Mouse (Mus musculus): ENCODE data around the gene Xxylt1. TPM values are rescaled to one million over a fixed set of nuclear protein-coding genes. Genes with fewer than 3 reads are reported as not detected.

The Xxylt1 gene
- polyA plus RNA-seq, 1 experiment, result 22.4 TPM

GRCm38 (mm10) chr16:30923899-30924298, 157.3 kb downstream of the Xxylt1 start:
- H3K4me3 ChIP-seq (replicated peaks; ENCODE audit: insufficient read depth, low read depth, low read length), result no peak overlapping the region

GRCm38 (mm10) chr16:30922548-30922947, 158.7 kb downstream of the Xxylt1 start:
- Histone ChIP-seq H3K27ac (ENCODE audit: insufficient read depth, low read length) (no peak overlapping the region), H3K4me1 (ENCODE audit: control insufficient read depth, insufficient read depth, low read length) (no peaks in the 10 kb centered on the region), H3K27me3 (ENCODE audit: control insufficient read depth, insufficient read depth, low read length) (no peaks in the 10 kb centered on the region), H3K4me3 (replicated peaks; ENCODE audit: insufficient read depth, low read depth, low read length) (no peak overlapping the region)
- no peak for DNase-seq
- TF ChIP-seq POLR2A (IDR thresholded peaks at IDR 0.05; ENCODE audit: borderline replicate concordance, insufficient read depth, low read length) (no peak), CTCF (IDR thresholded peaks at IDR 0.05; ENCODE audit: borderline replicate concordance, insufficient read depth, low read depth, low read length) (no peak)
- 56% methylated on average over 1 of the region's 1 CpGs for WGBS

More at GRCm38 (mm10) chr16:30923899-30924298, 157.3 kb downstream of the Xxylt1 start:
- no peaks in the 10 kb centered on the region for H3K27me3 ChIP-seq (ENCODE audit: control insufficient read depth, insufficient read depth, low read length)
- DNase-seq, result no peak
- no peak overlapping the region for H3K27ac ChIP-seq (ENCODE audit: insufficient read depth, low read length)
- 72% methylated on average over 7 of the region's 7 CpGs for WGBS
- TF ChIP-seq CTCF (IDR thresholded peaks at IDR 0.05; ENCODE audit: borderline replicate concordance, insufficient read depth, low read depth, low read length) (no peak), POLR2A (IDR thresholded peaks at IDR 0.05; ENCODE audit: borderline replicate concordance, insufficient read depth, low read length) (no peak)
- no peaks in the 10 kb centered on the region for H3K4me1 ChIP-seq (ENCODE audit: control insufficient read depth, insufficient read depth, low read length)

GRCm38 (mm10) chr16:30918866-30919265, 162.4 kb downstream of the Xxylt1 start:
- no peaks in the 10 kb centered on the region for H3K27me3 ChIP-seq (ENCODE audit: control insufficient read depth, insufficient read depth, low read length)
- no peak for DNase-seq
- no peaks in the 10 kb centered on the region for H3K4me1 ChIP-seq (ENCODE audit: control insufficient read depth, insufficient read depth, low read length)
- 70% methylated on average over 7 of the region's 7 CpGs for WGBS
- H3K27ac ChIP-seq (ENCODE audit: insufficient read depth, low read length), result no peak overlapping the region
- TF ChIP-seq CTCF (IDR thresholded peaks at IDR 0.05; ENCODE audit: borderline replicate concordance, insufficient read depth, low read depth, low read length) (no peak), POLR2A (IDR thresholded peaks at IDR 0.05; ENCODE audit: borderline replicate concordance, insufficient read depth, low read length) (no peak)
- no peak overlapping the region for H3K4me3 ChIP-seq (replicated peaks; ENCODE audit: insufficient read depth, low read depth, low read length)

- no peak overlapping the region for H3K27ac ChIP-seq (ENCODE audit: insufficient read depth, low read length)
These were observed 164.3 kb downstream of the Xxylt1 start for GRCm38 (mm10) chr16:30916931-30917330.

GRCm38 (mm10) chr16:30915611-30916220, 165.5 kb downstream of the Xxylt1 start:
- no peak for DNase-seq
- WGBS, result 75% methylated on average over 14 of the region's 14 CpGs
- no peaks in the 10 kb centered on the region for H3K27me3 ChIP-seq (ENCODE audit: control insufficient read depth, insufficient read depth, low read length)
- H3K4me3 ChIP-seq (replicated peaks; ENCODE audit: insufficient read depth, low read depth, low read length), result no peak overlapping the region
- H3K27ac ChIP-seq (ENCODE audit: insufficient read depth, low read length), result no peak overlapping the region
- TF ChIP-seq POLR2A (IDR thresholded peaks at IDR 0.05; ENCODE audit: borderline replicate concordance, insufficient read depth, low read length), result no peak
- no peak for TF ChIP-seq CTCF (IDR thresholded peaks at IDR 0.05; ENCODE audit: borderline replicate concordance, insufficient read depth, low read depth, low read length)
- no peaks in the 10 kb centered on the region for H3K4me1 ChIP-seq (ENCODE audit: control insufficient read depth, insufficient read depth, low read length)

More at GRCm38 (mm10) chr16:30916931-30917330, 164.3 kb downstream of the Xxylt1 start:
- Histone ChIP-seq H3K4me3 (replicated peaks; ENCODE audit: insufficient read depth, low read depth, low read length) (no peak overlapping the region), H3K4me1 (ENCODE audit: control insufficient read depth, insufficient read depth, low read length) (no peaks in the 10 kb centered on the region), H3K27me3 (ENCODE audit: control insufficient read depth, insufficient read depth, low read length) (no peaks in the 10 kb centered on the region)
- TF ChIP-seq POLR2A (IDR thresholded peaks at IDR 0.05; ENCODE audit: borderline replicate concordance, insufficient read depth, low read length), result no peak
- TF ChIP-seq CTCF (IDR thresholded peaks at IDR 0.05; ENCODE audit: borderline replicate concordance, insufficient read depth, low read depth, low read length), result no peak
- no peak for DNase-seq
- whole genome bisulfite sequencing, result 84% methylated on average over 3 of the region's 3 CpGs

Other genes with a start within 250 kb of the Xxylt1 start
- 36.9 and 38.9 TPM in 2 replicates for gene Acap2, start 119.8 kb upstream of the Xxylt1 start, polyA plus RNA-seq (2012; rRNA removed)
- gene Ppp1r2, start 193.8 kb upstream of the Xxylt1 start, polyA plus RNA-seq (2012; rRNA removed), result 61.9 and 67.2 TPM in 2 replicates
- gene Apod, start 233.4 kb upstream of the Xxylt1 start, polyA plus RNA-seq (2012; rRNA removed), result 369 and 458 TPM in 2 replicates